ENCODE assay signal across 25 mouse cellular contexts in the genomic region with DNA sequence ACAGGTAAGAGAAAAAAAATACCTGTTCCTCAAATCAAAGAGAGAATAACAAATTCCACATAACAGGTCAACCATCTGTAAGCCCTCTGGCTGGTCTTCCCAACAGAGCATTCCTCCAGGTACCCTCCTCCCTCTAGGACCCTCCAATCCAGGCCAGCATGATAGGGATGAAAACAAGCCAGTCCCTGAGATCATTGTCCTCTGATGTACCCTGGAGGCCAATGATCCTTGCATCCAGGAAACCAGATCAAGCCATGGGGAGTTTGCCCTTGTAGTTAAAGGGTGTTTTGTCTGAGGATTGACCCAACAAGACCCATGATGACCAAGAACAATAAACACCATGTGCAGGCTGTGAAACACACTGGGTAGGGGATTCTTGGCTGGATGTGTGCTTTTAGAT. TPM values are rescaled to one million over a fixed set of nuclear protein-coding genes. Genes with fewer than 3 reads are reported as not detected.
DNase-seq lines count a peak whose midpoint lies in the region; ATAC-seq and TF ChIP-seq lines count a peak whose summit lies in the region.
"Had no signal": no experiment of that assay in that cellular context is flagged by ENCODE, and none has a peak within 500 bp of the region (broad histone marks: within the 10 kb centered on the region; RNA-seq: fewer than 3 reads in every experiment).

No protein-coding gene starts in this region.

- ATAC-seq in midbrain, embryonic 11.5 days (ENCODE audit: low FRiP score), result no peak
- no peak for ATAC-seq in midbrain, embryonic 14.5 days (ENCODE audit: low FRiP score, low TSS enrichment)
- ATAC-seq: CD4-positive, CD25-positive, alpha-beta regulatory T cell, adult 4 months; forebrain, embryonic 15.5 days; forebrain, postnatal 0 days had no signal

- TF ChIP-seq POLR2A in liver, adult 2 months (IDR thresholded peaks at IDR 0.05; ENCODE audit: extremely low read depth, insufficient read depth, low read length), result no peak

- peak; percentile 3 for DNase-seq in embryo, embryonic 10.5 days (ENCODE audit: low spot score)
- no peak for DNase-seq in embryo, embryonic 11 days
- DNase-seq in liver, adult 2 months (ENCODE audit: extremely low read depth, low read depth, low spot score), result peak; percentile 35
- DNase-seq in liver, result no peak
- DNase-seq in midbrain, embryonic 11.5 days (ENCODE audit: low spot score, missing footprints), result peak; percentile 65
- DNase-seq in midbrain, embryonic 14.5 days, result no peak
- DNase-seq: adrenal gland, adult 2 months; adrenal gland, postnatal 10 days; adrenal gland, postnatal 25 days; B cell, adult 2 months; cerebellum, adult 11-12 months; cerebellum, adult 2 months; cerebellum, adult 9-10 months; cerebellum, postnatal 10 days; cerebellum, postnatal 25 days; forebrain, postnatal 0 days had no signal

- no peak overlapping the region for H3K4me3 ChIP-seq in liver, adult 2 months (ENCODE audit: insufficient read depth, low read depth, low read length)
- H3K4me3 ChIP-seq in midbrain, embryonic 11.5 days (ENCODE audit: low read depth, low read length), result no peak overlapping the region
- H3K4me3 ChIP-seq in midbrain, embryonic 14.5 days (replicated peaks; ENCODE audit: low read depth, low read length), result no peak overlapping the region
- H3K4me3 ChIP-seq: embryonic facial prominence, embryonic 10.5 days; embryonic facial prominence, embryonic 12.5 days; forebrain, embryonic 12.5 days; forebrain, embryonic 15.5 days had no signal

- H3K36me3 ChIP-seq in liver, adult 2 months (ENCODE audit: control insufficient read depth, insufficient read depth, low read length), result no peaks in the 10 kb centered on the region
- H3K36me3 ChIP-seq in midbrain, embryonic 11.5 days (ENCODE audit: control insufficient read depth, insufficient read depth, low read length), result no peaks in the 10 kb centered on the region
- H3K36me3 ChIP-seq in midbrain, embryonic 14.5 days (ENCODE audit: control insufficient read depth, insufficient read depth, low read length), result no peaks in the 10 kb centered on the region
- H3K36me3 ChIP-seq: embryonic facial prominence, embryonic 10.5 days; embryonic facial prominence, embryonic 12.5 days; forebrain, embryonic 12.5 days; forebrain, embryonic 15.5 days; G1E had no signal

- no peaks in the 10 kb centered on the region for H3K79me2 ChIP-seq in liver, adult 2 months (ENCODE audit: control insufficient read depth, insufficient read depth, low read length)

- peaks cover 4% of the 10 kb centered on the region for H3K4me1 ChIP-seq in liver, adult 2 months (ENCODE audit: control insufficient read depth, insufficient read depth, low read length)
- H3K4me1 ChIP-seq in midbrain, embryonic 11.5 days (ENCODE audit: control insufficient read depth, insufficient read depth, low read length), result no peaks in the 10 kb centered on the region
- H3K4me1 ChIP-seq in midbrain, embryonic 14.5 days (ENCODE audit: control insufficient read depth, insufficient read depth, low read length), result no peaks in the 10 kb centered on the region
- H3K4me1 ChIP-seq: forebrain, embryonic 12.5 days; forebrain, embryonic 15.5 days had no signal

- H3K9me3 ChIP-seq in midbrain, embryonic 11.5 days (ENCODE audit: control insufficient read depth, low read length), result no peaks in the 10 kb centered on the region
- no peaks in the 10 kb centered on the region for H3K9me3 ChIP-seq in midbrain, embryonic 14.5 days (ENCODE audit: control insufficient read depth, low read length)
- H3K9me3 ChIP-seq: embryonic facial prominence, embryonic 10.5 days; embryonic facial prominence, embryonic 12.5 days; forebrain, embryonic 12.5 days; forebrain, embryonic 15.5 days had no signal

- no peak for TF ChIP-seq CTCF in liver, adult 2 months (IDR thresholded peaks at IDR 0.05; ENCODE audit: low read depth, low read length)

- H3K27me3 ChIP-seq in liver, adult 2 months (ENCODE audit: control insufficient read depth, insufficient read depth, low read length), result no peaks in the 10 kb centered on the region
- H3K27me3 ChIP-seq in midbrain, embryonic 11.5 days (ENCODE audit: control insufficient read depth, insufficient read depth, low read length), result no peaks in the 10 kb centered on the region
- H3K27me3 ChIP-seq in midbrain, embryonic 14.5 days (ENCODE audit: control insufficient read depth, insufficient read depth, low read length), result no peaks in the 10 kb centered on the region
- H3K27me3 ChIP-seq: CH12.LX; embryonic facial prominence, embryonic 12.5 days; forebrain, embryonic 12.5 days; forebrain, embryonic 15.5 days had no signal

- no peak overlapping the region for H3K9ac ChIP-seq in liver, adult 2 months (ENCODE audit: low read depth, low read length)
- H3K9ac ChIP-seq in midbrain, embryonic 11.5 days (ENCODE audit: low read length), result no peak overlapping the region
- no peak overlapping the region for H3K9ac ChIP-seq in midbrain, embryonic 14.5 days (replicated peaks; ENCODE audit: low read length)
- H3K9ac ChIP-seq: embryonic facial prominence, embryonic 12.5 days; forebrain, embryonic 12.5 days; forebrain, embryonic 15.5 days; forebrain, postnatal 0 days had no signal

- no peak overlapping the region for H3K4me2 ChIP-seq in midbrain, embryonic 11.5 days
- H3K4me2 ChIP-seq in midbrain, embryonic 14.5 days (ENCODE audit: low read length), result no peak overlapping the region
- H3K4me2 ChIP-seq: embryonic facial prominence, embryonic 12.5 days; forebrain, embryonic 12.5 days; forebrain, embryonic 15.5 days had no signal

- H3K27ac ChIP-seq in liver, adult 2 months (replicated peaks; ENCODE audit: insufficient read depth, low read depth, low read length), result no peak overlapping the region
- H3K27ac ChIP-seq in midbrain, embryonic 11.5 days (ENCODE audit: low read depth, low read length), result no peak overlapping the region
- no peak overlapping the region for H3K27ac ChIP-seq in midbrain, embryonic 14.5 days (replicated peaks; ENCODE audit: low read depth, low read length)
- H3K27ac ChIP-seq: embryonic facial prominence, embryonic 10.5 days; embryonic facial prominence, embryonic 12.5 days; forebrain, embryonic 12.5 days; forebrain, embryonic 15.5 days had no signal

RNA-seq across cellular contexts. Expression of a gene that starts 3.9 kb away (rescaled TPM):
- total RNA-seq in liver, adult 2 months (2014; rRNA removed), result 107 and 165 TPM in 2 replicates
- polyA plus RNA-seq in liver, adult 2 months (2012; rRNA removed), result 414 and 419 TPM in 2 replicates
- polyA plus RNA-seq in midbrain, embryonic 11.5 days (2014; fragmentation: Nextera tagmentation; extraction: Ambion mirVana), result not detected in 2 replicates
- polyA plus RNA-seq in midbrain, embryonic 14.5 days (2014; fragmentation: Nextera tagmentation; extraction: Ambion mirVana), result not detected in 2 replicates
- total RNA-seq: forebrain, postnatal 0 days had no signal
- polyA plus RNA-seq: CD4-positive, CD25-positive, alpha-beta regulatory T cell, adult 4 months; cerebellum, adult 2 months; embryonic facial prominence, embryonic 10.5 days; embryonic facial prominence, embryonic 12.5 days; forebrain, embryonic 12.5 days; forebrain, embryonic 15.5 days had no signal

RNA-seq across cellular contexts. Expression of a gene that starts 23.2 kb away (rescaled TPM):
- total RNA-seq in liver, adult 2 months (2014; rRNA removed), result 10,308 and 11,624 TPM in 2 replicates
- 17,109 and 17,601 TPM in 2 replicates for polyA plus RNA-seq in liver, adult 2 months (2012; rRNA removed)
- 0.14 TPM in 1 of 2 replicates, not detected in the other for polyA plus RNA-seq in midbrain, embryonic 11.5 days (2014; fragmentation: Nextera tagmentation; extraction: Ambion mirVana)
- not detected in 2 replicates for polyA plus RNA-seq in midbrain, embryonic 14.5 days (2014; fragmentation: Nextera tagmentation; extraction: Ambion mirVana)
- total RNA-seq: CH12.LX; forebrain, postnatal 0 days had no signal
- polyA plus RNA-seq: CD4-positive, CD25-positive, alpha-beta regulatory T cell, adult 4 months; cerebellum, adult 2 months; cortical plate, adult 2 months; embryonic facial prominence, embryonic 10.5 days; embryonic facial prominence, embryonic 12.5 days; embryonic facial prominence, embryonic 14.5 days; forebrain, embryonic 12.5 days; forebrain, embryonic 15.5 days; forebrain, postnatal 0 days had no signal

RNA-seq across cellular contexts. Expression of a gene that starts 36.6 kb away (rescaled TPM):
- 574 and 911 TPM in 2 replicates for total RNA-seq in liver, adult 2 months (2014; rRNA removed)
- 312 and 372 TPM in 2 replicates for polyA plus RNA-seq in liver, adult 2 months (2012; rRNA removed)
- 0.10 TPM in 1 of 2 replicates, not detected in the other for polyA plus RNA-seq in midbrain, embryonic 11.5 days (2014; fragmentation: Nextera tagmentation; extraction: Ambion mirVana)
- 0.12 and 0.28 TPM in 2 replicates for polyA plus RNA-seq in midbrain, embryonic 14.5 days (2014; fragmentation: Nextera tagmentation; extraction: Ambion mirVana)
- total RNA-seq: CH12.LX; forebrain, postnatal 0 days; G1E had no signal
- polyA plus RNA-seq: CD4-positive, CD25-positive, alpha-beta regulatory T cell, adult 4 months; cerebellum, adult 2 months; cortical plate, adult 2 months; embryonic facial prominence, embryonic 12.5 days; embryonic facial prominence, embryonic 14.5 days; forebrain, embryonic 12.5 days; forebrain, embryonic 15.5 days; forebrain, postnatal 0 days; G1E had no signal

RNA-seq across cellular contexts. Expression of a gene that starts 56.6 kb away (rescaled TPM):
- total RNA-seq in liver, adult 2 months (2014; rRNA removed), result 62.0 and 67.7 TPM in 2 replicates
- polyA plus RNA-seq in liver, adult 2 months (2012; rRNA removed), result 20.7 and 23.9 TPM in 2 replicates
- polyA plus RNA-seq in midbrain, embryonic 11.5 days (2014; fragmentation: Nextera tagmentation; extraction: Ambion mirVana), result 100 and 104 TPM in 2 replicates
- polyA plus RNA-seq in midbrain, embryonic 14.5 days (2014; fragmentation: Nextera tagmentation; extraction: Ambion mirVana), result 73.0 and 89.5 TPM in 2 replicates

RNA-seq across cellular contexts. Expression of a gene that starts 56.8 kb away (rescaled TPM):
- total RNA-seq in liver, adult 2 months (2014; rRNA removed), result 22.7 and 24.0 TPM in 2 replicates
- 16.9 and 19.9 TPM in 2 replicates for polyA plus RNA-seq in liver, adult 2 months (2012; rRNA removed)
- polyA plus RNA-seq in midbrain, embryonic 11.5 days (2014; fragmentation: Nextera tagmentation; extraction: Ambion mirVana), result 36.3 and 40.2 TPM in 2 replicates
- 19.4 and 25.5 TPM in 2 replicates for polyA plus RNA-seq in midbrain, embryonic 14.5 days (2014; fragmentation: Nextera tagmentation; extraction: Ambion mirVana)

Comparison
In these comparisons a context has a peak if more than half of its experiments do, and no peak if none do; other contexts are left out.
1. DNase-seq: peak in embryo, embryonic 10.5 days (single experiment), liver, adult 2 months (single experiment) and midbrain, embryonic 11.5 days (single experiment); none in embryo, embryonic 11 days (single experiment), liver (single experiment) and midbrain, embryonic 14.5 days (single experiment).
2. RNA of a gene that starts 3.9 kb away (polyA plus RNA-seq): 414 to 419 TPM in liver, adult 2 months; not detected in midbrain, embryonic 11.5 days and not detected in midbrain, embryonic 14.5 days; every median in the first group is over 100 times any median in the second.
3. RNA of a gene that starts 23.2 kb away (polyA plus RNA-seq): 17,109 to 17,601 TPM in liver, adult 2 months; 0.14 TPM in midbrain, embryonic 11.5 days and not detected in midbrain, embryonic 14.5 days; every median in the first group is over 1,000 times any median in the second.
4. RNA of a gene that starts 36.6 kb away (polyA plus RNA-seq): 312 to 372 TPM in liver, adult 2 months; 0.12 to 0.28 TPM in midbrain, embryonic 14.5 days and 0.10 TPM in midbrain, embryonic 11.5 days; every median in the first group is over 100 times any median in the second.